Mouse (Mus musculus) megakaryocyte, embryonic 14.5 days (primary cell): ENCODE measurements at regions not wholly inside any gene's neighbourhood (a gene's known extent, or its start where the extent isn't known, plus 50 kb on each side); places are given as distances from the start of the nearest gene placed in this dataset.

Experiments
- H3K27me3 ChIP-seq: replicated peaks from 2 replicates; pipeline ENCODE3; 2012; ENCODE audit warnings: inconsistent platforms
- H3K36me3 ChIP-seq: replicated peaks from 2 replicates; pipeline ENCODE3; 2012; ENCODE audit warnings: low read length, inconsistent platforms, mixed read lengths
- H3K4me1 ChIP-seq: 2 replicates; pipeline ENCODE4 v1.6.1; 2012; ENCODE audit warnings: inconsistent platforms
- H3K4me3 ChIP-seq: replicated peaks from 2 replicates; pipeline ENCODE3; 2012; ENCODE audit warnings: moderate library complexity, mild to moderate bottlenecking, inconsistent platforms
- H3K9me3 ChIP-seq: 2 replicates; pipeline ENCODE4 v1.6.1; 2012; ENCODE audit warnings: inconsistent platforms
- FLI1 ChIP-seq: IDR thresholded peaks from 2 replicates; pipeline ENCODE4 v1.6.1; 2012; ENCODE audit warnings: low read length, inconsistent platforms, mixed read lengths
- GATA1 ChIP-seq: IDR thresholded peaks from 3 replicates; pipeline ENCODE4 v1.6.1; 2012; ENCODE audit warnings: mixed read lengths, low read length, inconsistent platforms, borderline replicate concordance

GRCm38 (mm10) chr14:37306622-37307274 lies 171.7 kb upstream of the Ghitm start:
- no peaks in the 10 kb centered on the region for H3K36me3 ChIP-seq
- no peaks in the 10 kb centered on the region for H3K27me3 ChIP-seq
- TF ChIP-seq FLI1 (no peak), GATA1 (no peak)
- 0 out of 2 replicates have a peak, but pooled peaks cover 8% of the 10 kb centered on the region for H3K9me3 ChIP-seq
- no peaks in the 10 kb centered on the region for H3K4me1 ChIP-seq
- no peak overlapping the region for H3K4me3 ChIP-seq

- Histone ChIP-seq H3K36me3 (no peaks in the 10 kb centered on the region), H3K4me3 (no peak overlapping the region), H3K4me1 (no peaks in the 10 kb centered on the region), H3K27me3 (no peaks in the 10 kb centered on the region), H3K9me3 (no peaks in the 10 kb centered on the region; the same call in 1 of the 2 replicates)
- TF ChIP-seq FLI1 (no peak), GATA1 (no peak)
Observed at GRCm38 (mm10) chr14:37298631-37299030, 163.6 kb upstream of the Ghitm start.

- H3K4me3 ChIP-seq: no peak overlapping the region
- no peaks in the 10 kb centered on the region for H3K27me3 ChIP-seq
- no peaks in the 10 kb centered on the region for H3K36me3 ChIP-seq
- TF ChIP-seq FLI1 (no peak), GATA1 (no peak)
- no peaks in the 10 kb centered on the region; the same call in 1 of the 2 replicates for H3K9me3 ChIP-seq
- no peaks in the 10 kb centered on the region for H3K4me1 ChIP-seq
Observed at GRCm38 (mm10) chr14:37296531-37296930, 161.5 kb upstream of the Ghitm start.

GRCm38 (mm10) chr14:37292084-37292860 lies 157.2 kb upstream of the Ghitm start:
- no peaks in the 10 kb centered on the region for H3K27me3 ChIP-seq
- no peak for TF ChIP-seq FLI1
- no peak for TF ChIP-seq GATA1
- no peaks in the 10 kb centered on the region for H3K36me3 ChIP-seq
- H3K9me3 ChIP-seq: no peaks in the 10 kb centered on the region; the same call in 1 of the 2 replicates
- H3K4me3 ChIP-seq: no peak overlapping the region
- H3K4me1 ChIP-seq: no peaks in the 10 kb centered on the region

- Histone ChIP-seq H3K4me1 (no peaks in the 10 kb centered on the region), H3K9me3 (peaks cover 4% of the 10 kb centered on the region; the same call in 1 of the 2 replicates), H3K27me3 (no peaks in the 10 kb centered on the region), H3K4me3 (no peak overlapping the region), H3K36me3 (no peaks in the 10 kb centered on the region)
- no peak for TF ChIP-seq GATA1
- no peak for TF ChIP-seq FLI1
Observed at GRCm38 (mm10) chr14:37284391-37284790, 149.3 kb upstream of the Ghitm start.

- TF ChIP-seq GATA1: no peak
- TF ChIP-seq FLI1: no peak
- Histone ChIP-seq H3K4me3 (no peak overlapping the region), H3K27me3 (no peaks in the 10 kb centered on the region), H3K4me1 (no peaks in the 10 kb centered on the region), H3K9me3 (no peaks in the 10 kb centered on the region), H3K36me3 (no peaks in the 10 kb centered on the region)
Observed at GRCm38 (mm10) chr14:37279356-37279755, 144.3 kb upstream of the Ghitm start.

GRCm38 (mm10) chr14:37276728-37277695 lies 141.9 kb upstream of the Ghitm start:
- Histone ChIP-seq H3K27me3 (no peaks in the 10 kb centered on the region), H3K4me3 (no peak overlapping the region), H3K36me3 (no peaks in the 10 kb centered on the region), H3K4me1 (no peaks in the 10 kb centered on the region), H3K9me3 (no peaks in the 10 kb centered on the region)
- no peak for TF ChIP-seq GATA1
- no peak for TF ChIP-seq FLI1

- H3K9me3 ChIP-seq: no peaks in the 10 kb centered on the region
- no peaks in the 10 kb centered on the region for H3K27me3 ChIP-seq
- no peaks in the 10 kb centered on the region for H3K36me3 ChIP-seq
- TF ChIP-seq GATA1 (no peak), FLI1 (no peak)
- peaks cover 13% of the 10 kb centered on the region for H3K4me1 ChIP-seq
- no peak overlapping the region for H3K4me3 ChIP-seq
Observed at GRCm38 (mm10) chr14:37272063-37272462, 137.0 kb upstream of the Ghitm start.
